Mouse (Mus musculus) neural tube, embryonic 14.5 days (tissue): ENCODE measurements around the gene Olfr1357. TPM values are rescaled to one million over a fixed set of nuclear protein-coding genes. Genes with fewer than 3 reads are reported as not detected.
A peak's percentile ranks its signal among the peaks of the same experiment; 100 is the strongest.

Source experiments
- ATAC-seq: fragments of 200-750 bp; cut with Nextera tagmentation; 2 replicates; pipeline ENCODE4 v1.8.0; 2017; ENCODE audit warnings: low read depth, mild to moderate bottlenecking, moderate TSS enrichment, moderate library complexity
- H3K27ac ChIP-seq: fragments of 300-500 bp; sonication (generic); 2 replicates; pipeline ENCODE4 v1.5.1; 2014; ENCODE audit warnings: low read depth, mild to moderate bottlenecking, control low read depth, low read length, moderate library complexity, mixed read lengths
- H3K27me3 ChIP-seq: fragments of 300-500 bp; sonication (generic); 2 replicates; pipeline ENCODE4 v1.6.1; 2014; ENCODE audit warnings: low read length; ENCODE audit not compliant: control insufficient read depth, insufficient read depth
- H3K36me3 ChIP-seq: fragments of 300-500 bp; sonication (generic); 2 replicates; pipeline ENCODE4 v1.6.1; 2014; ENCODE audit warnings: low read length, mixed read lengths; ENCODE audit not compliant: control insufficient read depth, insufficient read depth
- H3K4me1 ChIP-seq: fragments of 300-500 bp; sonication (generic); 2 replicates; pipeline ENCODE4 v1.6.1; 2014; ENCODE audit warnings: low read length; ENCODE audit not compliant: control insufficient read depth, insufficient read depth
- H3K4me2 ChIP-seq: fragments of 300-500 bp; sonication (generic); 2 replicates; pipeline ENCODE4 v1.6.1; 2014; ENCODE audit warnings: mild to moderate bottlenecking, low read depth, low read length, control low read depth
- H3K4me3 ChIP-seq: fragments of 300-500 bp; sonication (generic); 2 replicates; pipeline ENCODE4 v1.5.1; 2014; ENCODE audit warnings: low read depth, low read length, control low read depth, mixed read lengths
- H3K9ac ChIP-seq: fragments of 300-500 bp; sonication (generic); replicated peaks from 2 replicates; pipeline ENCODE4 v1.6.1; 2014; ENCODE audit warnings: low read depth, mild to moderate bottlenecking, control low read depth, low read length, mixed read lengths
- H3K9me3 ChIP-seq: fragments of 300-500 bp; sonication (generic); 2 replicates; pipeline ENCODE4 v1.6.1; 2016; ENCODE audit warnings: low read length; ENCODE audit not compliant: control insufficient read depth
- WGBS: fragments of 180-500 bp; shearing (Covaris S2); extraction: QIAGEN DNeasy Blood & Tissue Kit; methylation state at CpG from one replicate; pipeline ENCODE4 v1.1.7; 2014; 5-methylcytosine and 5-hydroxymethylcytosine counted together
- polyA plus RNA-seq: library from polyadenylated mRNA; unstranded; fragments of >200 nt; fragmentation: Nextera tagmentation; extraction: Ambion mirVana; gene quantifications from 2 replicates; pipeline ENCODE4 v1.2.1, GENCODE M21; 2014

The Olfr1357 gene
- polyA plus RNA-seq, 1 experiment from 2014 or later = not detected

GRCm38 (mm10) chr10:78575105-78575632 is 42.7 kb downstream of the Olfr1357 start:
- H3K9me3 ChIP-seq = no peaks in the 10 kb centered on the region
- H3K36me3 ChIP-seq = peaks cover 17% of the 10 kb centered on the region; the same call in 1 of the 2 replicates
- WGBS = 15% methylated on average over 13 of the region's 13 CpGs
- peaks cover 7% of the 10 kb centered on the region for H3K4me1 ChIP-seq
- peak overlapping the region; percentile 58 for H3K4me3 ChIP-seq
- ATAC-seq = peak; percentile 44
- peak overlapping the region; percentile 65 for H3K4me2 ChIP-seq
- H3K27ac ChIP-seq = peak overlapping the region; percentile 82
- peak overlapping the region; percentile 70 for H3K9ac ChIP-seq
- no peaks in the 10 kb centered on the region for H3K27me3 ChIP-seq

- peaks cover 7% of the 10 kb centered on the region for H3K4me1 ChIP-seq
Measured at GRCm38 (mm10) chr10:78574250-78575104, 43.4 kb downstream of the Olfr1357 start, which contains the start of gene Ilvbl. Gene Ilvbl, plus strand, starts transcription at chr10:78574346.

GRCm38 (mm10) chr10:78573226-78573625 is 44.6 kb downstream of the Olfr1357 start:
- no peak for ATAC-seq
- H3K9me3 ChIP-seq = no peaks in the 10 kb centered on the region
- peaks cover 5% of the 10 kb centered on the region; the same call in 1 of the 2 replicates for H3K36me3 ChIP-seq
- 80% methylated on average over 3 of the region's 3 CpGs for WGBS
- no peaks in the 10 kb centered on the region for H3K27me3 ChIP-seq
- H3K27ac ChIP-seq = no peak overlapping the region
- no peak overlapping the region for H3K4me3 ChIP-seq
- H3K4me2 ChIP-seq = no peak overlapping the region
- H3K9ac ChIP-seq = no peak overlapping the region
- H3K4me1 ChIP-seq = peaks cover 7% of the 10 kb centered on the region

More at GRCm38 (mm10) chr10:78574250-78575104, 43.4 kb downstream of the Olfr1357 start, which contains the start of gene Ilvbl:
- no peaks in the 10 kb centered on the region for H3K9me3 ChIP-seq
- H3K27me3 ChIP-seq = no peaks in the 10 kb centered on the region
- H3K9ac ChIP-seq = peak within 1 kb of the TSS; percentile 70
- under 1% methylated on average over 51 of the region's 51 CpGs for WGBS
- H3K4me2 ChIP-seq = peak within 1 kb of the TSS; percentile 65
- H3K27ac ChIP-seq = peak within 1 kb of the TSS; percentile 82
- peak within 1 kb of the TSS; percentile 58 for H3K4me3 ChIP-seq
- H3K36me3 ChIP-seq = peaks cover 11% of the 10 kb centered on the region; the same call in 1 of the 2 replicates
- peak; percentile 92 for ATAC-seq

GRCm38 (mm10) chr10:78570897-78571296 is 47.0 kb downstream of the Olfr1357 start:
- Histone ChIP-seq H3K9ac (no peak overlapping the region), H3K4me2 (no peak overlapping the region), H3K4me3 (no peak overlapping the region), H3K4me1 (peaks cover 7% of the 10 kb centered on the region), H3K9me3 (no peaks in the 10 kb centered on the region), H3K36me3 (no peaks in the 10 kb centered on the region), H3K27ac (no peak overlapping the region), H3K27me3 (no peaks in the 10 kb centered on the region)
- no peak for ATAC-seq
- 52% methylated on average over 2 of the region's 2 CpGs for WGBS

- WGBS = 66% methylated on average over 6 of the region's 6 CpGs
- H3K9ac ChIP-seq = no peak overlapping the region
- no peak for ATAC-seq
Measured at GRCm38 (mm10) chr10:78570416-78570815, 47.5 kb downstream of the Olfr1357 start.

GRCm38 (mm10) chr10:78569686-78570085 is 48.2 kb downstream of the Olfr1357 start:
- Histone ChIP-seq H3K4me3 (no peak overlapping the region), H3K9ac (no peak overlapping the region), H3K4me1 (no peaks in the 10 kb centered on the region), H3K9me3 (no peaks in the 10 kb centered on the region), H3K36me3 (no peaks in the 10 kb centered on the region), H3K4me2 (no peak overlapping the region), H3K27ac (no peak overlapping the region), H3K27me3 (no peaks in the 10 kb centered on the region)
- 61% methylated on average over 3 of the region's 3 CpGs for WGBS
- no peak for ATAC-seq

More at GRCm38 (mm10) chr10:78570416-78570815, 47.5 kb downstream of the Olfr1357 start:
- Histone ChIP-seq H3K27me3 (no peaks in the 10 kb centered on the region), H3K4me1 (peaks cover 3% of the 10 kb centered on the region), H3K27ac (no peak overlapping the region), H3K36me3 (no peaks in the 10 kb centered on the region), H3K4me3 (no peak overlapping the region), H3K4me2 (no peak overlapping the region), H3K9me3 (no peaks in the 10 kb centered on the region)

GRCm38 (mm10) chr10:78569191-78569590 is 48.7 kb downstream of the Olfr1357 start:
- Histone ChIP-seq H3K9ac (no peak overlapping the region), H3K27ac (no peak overlapping the region)
- 89% methylated on average over 3 of the region's 3 CpGs for WGBS

GRCm38 (mm10) chr10:78565070-78565469 is 52.8 kb downstream of the Olfr1357 start:
- 93% methylated on average over 1 of the region's 1 CpGs for WGBS
- Histone ChIP-seq H3K4me3 (no peak overlapping the region), H3K4me1 (no peaks in the 10 kb centered on the region), H3K9me3 (no peaks in the 10 kb centered on the region), H3K4me2 (no peak overlapping the region), H3K36me3 (no peaks in the 10 kb centered on the region), H3K9ac (no peak overlapping the region), H3K27ac (no peak overlapping the region), H3K27me3 (no peaks in the 10 kb centered on the region)
- ATAC-seq = no peak

More at GRCm38 (mm10) chr10:78569191-78569590, 48.7 kb downstream of the Olfr1357 start:
- ATAC-seq = no peak
- no peak overlapping the region for H3K4me3 ChIP-seq
- H3K9me3 ChIP-seq = no peaks in the 10 kb centered on the region
- no peaks in the 10 kb centered on the region for H3K4me1 ChIP-seq
- no peaks in the 10 kb centered on the region for H3K36me3 ChIP-seq
- no peaks in the 10 kb centered on the region for H3K27me3 ChIP-seq
- no peak overlapping the region for H3K4me2 ChIP-seq
